Mouse (Mus musculus) ES-CJ7 (cell line): ENCODE measurements around the gene S100a1.
A peak's percentile ranks its signal among the peaks of the same experiment; 100 is the strongest.

Experiments
- DNase-seq: peaks from one replicate; pipeline ENCODE4 v3.0.0; 2011; ENCODE audit warnings: low read depth, low spot score

Gene S100a1

DNA sequence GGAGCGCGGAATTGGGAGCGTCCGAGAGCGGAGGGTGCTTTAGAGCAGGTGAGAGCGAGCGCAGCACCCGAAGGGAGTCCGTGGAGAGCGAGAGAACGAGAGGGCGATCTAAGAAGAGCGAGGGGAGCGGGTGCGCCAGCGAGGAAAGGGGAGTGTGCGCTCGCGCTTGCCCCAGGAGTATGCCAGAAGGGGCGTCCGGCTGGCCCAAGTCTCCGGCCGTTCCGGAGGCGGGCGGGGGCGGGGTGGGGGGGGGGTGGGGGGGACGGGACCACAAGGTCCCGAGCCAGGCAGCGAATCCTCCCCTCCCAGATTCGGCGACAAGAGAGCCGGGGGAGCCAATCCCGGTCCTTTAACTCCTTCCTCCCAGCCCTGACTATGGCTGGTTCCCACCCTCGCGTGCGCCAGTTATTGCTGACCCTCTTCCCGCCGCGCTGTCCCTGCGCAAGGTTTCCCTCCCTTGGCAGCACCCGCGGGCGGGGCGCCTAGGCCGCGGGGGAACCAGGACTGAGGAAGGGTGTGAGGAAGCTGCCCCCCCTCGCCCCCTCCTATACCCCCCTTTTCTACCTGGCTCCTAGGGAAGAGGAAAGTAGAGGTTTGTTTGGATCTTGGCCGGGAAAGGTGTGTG, 48.4 kb downstream of the S100a1 start, which contains the start of gene Npr1:
TSS of gene Npr1 (minus strand) at position 181 of the 625 bp plus-strand sequence.
- DNase-seq, result peak; percentile 63

DNA sequence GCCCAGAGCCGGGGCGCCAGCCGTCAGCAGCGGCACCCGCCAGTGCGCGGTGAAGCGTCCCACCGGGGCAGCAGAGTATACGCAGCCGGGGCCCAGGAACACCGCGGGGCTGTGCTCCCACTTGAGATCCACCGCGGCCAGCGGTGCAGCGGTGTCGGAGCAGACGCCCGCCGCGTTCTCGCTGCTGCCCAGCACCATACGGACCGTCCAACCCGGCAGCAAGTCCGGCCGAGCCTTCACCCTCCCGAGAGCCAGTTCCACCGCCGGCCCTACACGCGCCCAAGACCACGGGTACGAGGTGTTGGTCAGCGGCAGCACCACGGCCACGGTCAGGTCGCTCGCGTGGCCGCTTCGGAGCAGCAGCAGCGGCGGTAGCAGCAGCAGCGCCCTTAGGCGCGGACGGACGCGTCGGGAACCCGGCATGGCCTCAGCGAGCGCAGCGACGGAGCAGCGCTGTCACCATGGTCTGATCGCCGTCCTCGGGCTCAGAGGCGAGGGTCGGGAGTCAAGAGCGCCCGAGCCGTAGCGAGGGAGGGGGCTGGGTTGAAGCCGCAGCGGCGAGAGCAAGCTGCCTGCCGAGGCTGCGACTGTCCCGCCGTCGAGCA, 49.0 kb downstream of the S100a1 start:
- DNase-seq, result no peak

DNA sequence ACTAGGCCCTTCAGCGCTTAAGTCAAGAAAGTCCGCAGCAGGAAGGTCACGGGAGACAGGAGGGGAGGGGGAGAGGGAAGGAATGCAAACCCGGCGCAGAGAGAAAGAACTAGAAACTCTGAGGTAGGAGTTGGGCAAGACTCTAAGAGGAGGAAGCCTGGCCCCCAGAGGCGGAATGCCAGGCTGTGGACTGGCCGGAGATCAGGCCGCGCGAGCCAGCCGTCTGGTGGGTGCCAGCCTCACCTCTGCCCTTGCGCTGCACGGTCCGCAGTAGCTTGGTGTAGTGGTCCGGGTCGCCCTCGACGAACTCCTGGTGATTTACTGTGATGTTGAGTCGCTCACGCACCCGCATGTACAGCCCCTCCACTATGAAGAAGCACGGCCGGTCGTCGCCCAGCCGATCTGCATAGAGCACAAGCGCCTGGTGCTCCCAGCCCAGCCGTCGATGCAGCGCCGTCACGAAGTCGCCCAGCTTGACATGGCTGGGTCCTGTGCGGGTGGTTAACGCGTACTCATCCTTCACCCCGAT, 49.6 kb downstream of the S100a1 start:
- DNase-seq, result no peak

DNA sequence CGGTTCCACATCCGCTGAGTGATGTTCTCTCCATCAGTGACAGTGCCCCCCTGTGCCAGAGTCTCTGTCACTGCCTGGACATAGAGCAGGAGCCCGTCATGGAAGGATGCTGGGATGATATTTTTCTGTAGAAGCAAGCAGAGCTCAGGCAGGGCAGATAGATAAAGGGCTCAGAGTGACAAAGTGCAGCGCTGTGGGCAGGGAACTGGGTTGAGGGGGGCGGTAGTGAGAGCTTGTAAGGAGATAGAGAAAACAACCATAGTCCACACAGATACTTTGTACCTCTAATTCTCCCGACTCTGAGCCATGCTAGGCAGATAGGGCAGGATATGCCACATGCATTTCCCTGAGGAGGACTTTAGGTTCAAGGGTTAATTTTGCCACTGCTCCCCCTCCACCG, 51.6 kb downstream of the S100a1 start:
- DNase-seq, result no peak

DNA sequence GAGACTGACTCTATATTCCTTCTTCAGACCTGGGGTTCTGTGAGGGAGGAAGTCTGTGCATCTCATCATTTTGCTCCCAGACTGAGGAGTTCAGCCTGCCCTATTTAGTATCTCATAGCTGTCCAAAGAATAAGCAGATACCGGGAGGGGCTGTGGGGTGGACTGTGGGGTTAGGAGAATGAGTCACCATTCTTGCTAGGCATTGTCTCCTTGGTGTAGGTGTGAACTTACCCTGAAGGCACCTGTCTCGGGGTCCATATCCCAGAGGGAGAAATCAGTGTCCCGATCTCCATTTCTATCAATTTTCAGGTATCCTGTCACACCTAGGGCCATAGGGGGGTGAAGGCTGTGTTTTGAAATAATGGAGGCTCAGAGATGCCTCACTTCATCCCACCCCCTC, 52.3 kb downstream of the S100a1 start:
- DNase-seq, result no peak
